10 mouse cellular contexts compared by ENCODE assay signal in the genomic region with DNA sequence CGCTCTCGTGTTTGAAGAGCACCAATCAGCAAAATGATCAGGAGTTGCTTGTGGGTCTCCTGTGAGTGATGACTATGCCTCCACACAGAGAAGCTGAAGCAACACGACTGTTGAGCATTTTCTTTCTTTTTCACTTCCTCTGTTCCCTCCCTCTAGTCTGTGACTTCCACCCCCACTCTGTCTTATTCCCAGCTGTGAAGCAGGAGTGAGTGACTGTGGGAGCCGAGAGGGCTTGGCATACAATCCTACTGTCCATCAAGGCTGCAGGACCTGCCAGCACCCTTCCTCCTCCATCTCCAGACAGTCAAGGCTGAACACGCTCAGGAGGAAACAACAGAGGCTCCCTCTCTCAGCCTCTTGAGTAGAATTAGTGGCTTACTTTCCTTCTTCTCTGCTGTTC.
DNase-seq lines count a peak whose midpoint lies in the region; ATAC-seq and TF ChIP-seq lines count a peak whose summit lies in the region.
"Had no signal": no experiment of that assay in that cellular context is flagged by ENCODE, and none has a peak within 500 bp of the region (broad histone marks: within the 10 kb centered on the region; RNA-seq: fewer than 3 reads in every experiment).

No protein-coding gene starts in this region.

- no peak for DNase-seq in frontal cortex, postnatal 25 days (ENCODE audit: low spot score in 2 of 2)
- DNase-seq in ovary, adult 18-20 months (ENCODE audit: low spot score) = peak; percentile 3
- DNase-seq in ovary, postnatal 36 days (ENCODE audit: low spot score) = no peak
- DNase-seq in lung, embryonic 14.5 days = peak; percentile 54
- DNase-seq in adrenal gland, postnatal 14 days = no peak
- DNase-seq: right cerebral cortex, adult 18-20 months had no signal

- H3K4me2 ChIP-seq in lung, embryonic 14.5 days = no peak overlapping the region
- no peak overlapping the region for H3K4me2 ChIP-seq in midbrain, embryonic 15.5 days
- H3K4me2 ChIP-seq: forebrain, embryonic 15.5 days had no signal

- no peak overlapping the region for H3K4me3 ChIP-seq in lung, embryonic 14.5 days (ENCODE audit: low read depth, low read length)
- no peak overlapping the region for H3K4me3 ChIP-seq in small intestine, adult 2 months (ENCODE audit: low read depth, low read length)
- H3K4me3 ChIP-seq in midbrain, embryonic 15.5 days = no peak overlapping the region
- H3K4me3 ChIP-seq: forebrain, embryonic 15.5 days had no signal

- H3K9me3 ChIP-seq in lung, embryonic 14.5 days (ENCODE audit: low read depth, low read length) = no peaks in the 10 kb centered on the region
- H3K9me3 ChIP-seq in midbrain, embryonic 15.5 days = no peaks in the 10 kb centered on the region
- H3K9me3 ChIP-seq: forebrain, embryonic 15.5 days had no signal

- no peak overlapping the region for H3K9ac ChIP-seq in lung, embryonic 14.5 days
- no peak overlapping the region for H3K9ac ChIP-seq in midbrain, embryonic 15.5 days
- H3K9ac ChIP-seq: forebrain, embryonic 15.5 days had no signal

- H3K27ac ChIP-seq in lung, embryonic 14.5 days (ENCODE audit: low read depth) = no peak overlapping the region
- peak overlapping the region; percentile 39; the same call in 1 of the 2 replicates for H3K27ac ChIP-seq in small intestine, adult 2 months (ENCODE audit: insufficient read depth, low read depth, low read length)
- no peak overlapping the region for H3K27ac ChIP-seq in midbrain, embryonic 15.5 days
- H3K27ac ChIP-seq: forebrain, embryonic 15.5 days had no signal

- H3K36me3 ChIP-seq in lung, embryonic 14.5 days (ENCODE audit: insufficient read depth) = no peaks in the 10 kb centered on the region
- no peaks in the 10 kb centered on the region for H3K36me3 ChIP-seq in small intestine, adult 2 months (ENCODE audit: control insufficient read depth, insufficient read depth, low read length)
- no peaks in the 10 kb centered on the region for H3K36me3 ChIP-seq in midbrain, embryonic 15.5 days (replicated peaks)
- H3K36me3 ChIP-seq: forebrain, embryonic 15.5 days had no signal

- H3K4me1 ChIP-seq in lung, embryonic 14.5 days (ENCODE audit: insufficient read depth) = 0 out of 2 replicates have a peak, but pooled peaks cover 3% of the 10 kb centered on the region
- H3K4me1 ChIP-seq in small intestine, adult 2 months (ENCODE audit: control insufficient read depth, insufficient read depth, insufficient read length, low read length) = no peaks in the 10 kb centered on the region; the same call in 1 of the 2 replicates
- no peaks in the 10 kb centered on the region for H3K4me1 ChIP-seq in midbrain, embryonic 15.5 days
- H3K4me1 ChIP-seq: forebrain, embryonic 15.5 days had no signal

- no peak for TF ChIP-seq CTCF in lung, embryonic 14.5 days (IDR thresholded peaks at IDR 0.05; ENCODE audit: low read depth)
- TF ChIP-seq CTCF in small intestine, adult 2 months (IDR thresholded peaks at IDR 0.05; ENCODE audit: extremely low read depth, insufficient read length, insufficient replicate concordance, low read depth, low read length) = no peak

- peak; percentile 65 for ATAC-seq in frontal cortex, adult (ENCODE audit: low TSS enrichment)
- ATAC-seq in lung, embryonic 14.5 days (ENCODE audit: insufficient read depth) = peak; percentile 65; the same call in 1 of the 2 replicates
- ATAC-seq in midbrain, embryonic 15.5 days (replicated peaks) = no peak
- ATAC-seq: forebrain, embryonic 15.5 days had no signal

- no peak for TF ChIP-seq POLR2A in small intestine, adult 2 months (IDR thresholded peaks at IDR 0.05; ENCODE audit: low read depth, low read length)

- no peaks in the 10 kb centered on the region for H3K27me3 ChIP-seq in lung, embryonic 14.5 days (ENCODE audit: insufficient read depth, low read length)
- H3K27me3 ChIP-seq in small intestine, adult 2 months (ENCODE audit: control insufficient read depth, insufficient read depth, low read length) = no peaks in the 10 kb centered on the region
- no peaks in the 10 kb centered on the region for H3K27me3 ChIP-seq in midbrain, embryonic 15.5 days (replicated peaks)
- H3K27me3 ChIP-seq: forebrain, embryonic 15.5 days had no signal

- 37% methylated on average over 5 of the region's 5 CpGs for WGBS in lung, embryonic 14.5 days
- WGBS in small intestine, adult 2 months = 65% methylated on average over 5 of the region's 5 CpGs
- WGBS in midbrain, embryonic 15.5 days = 80% methylated on average over 5 of the region's 5 CpGs

Comparison
In these comparisons a context has a peak if more than half of its experiments do, and no peak if none do; other contexts are left out.
1. DNase-seq: peak in ovary, adult 18-20 months (single experiment) and lung, embryonic 14.5 days (single experiment); none in frontal cortex, postnatal 25 days (0 of 2), ovary, postnatal 36 days (single experiment) and adrenal gland, postnatal 14 days (single experiment).